Mouse (Mus musculus): ENCODE data around the gene Pdia5. TPM values are rescaled to one million over a fixed set of nuclear protein-coding genes. Genes with fewer than 3 reads are reported as not detected.
A peak's percentile ranks its signal among the peaks of the same experiment; 100 is the strongest.

Gene Pdia5
- polyA plus RNA-seq, 1 experiment: 12.2 TPM

- TF ChIP-seq POLR2A (IDR thresholded peaks at IDR 0.05; ENCODE audit: borderline replicate concordance, extremely low read depth, insufficient read depth, insufficient read length, poor library complexity, severe bottlenecking) (no peak), CTCF (IDR thresholded peaks at IDR 0.05; ENCODE audit: borderline replicate concordance, extremely low read depth, insufficient read depth, insufficient read length) (no peak)
Observed at GRCm38 (mm10) chr16:35463708-35464107, 27.0 kb downstream of the Pdia5 start.

GRCm38 (mm10) chr16:35462955-35463354 lies 27.7 kb downstream of the Pdia5 start:
- TF ChIP-seq CTCF (IDR thresholded peaks at IDR 0.05; ENCODE audit: borderline replicate concordance, extremely low read depth, insufficient read depth, insufficient read length) (no peak), POLR2A (IDR thresholded peaks at IDR 0.05; ENCODE audit: borderline replicate concordance, extremely low read depth, insufficient read depth, insufficient read length, poor library complexity, severe bottlenecking) (no peak)
- no peak for DNase-seq (ENCODE audit: low read depth)

More at GRCm38 (mm10) chr16:35463708-35464107, 27.0 kb downstream of the Pdia5 start:
- no peak for DNase-seq (ENCODE audit: low read depth)

- peak; percentile 58 for DNase-seq (ENCODE audit: low read depth)
- TF ChIP-seq POLR2A (IDR thresholded peaks at IDR 0.05; ENCODE audit: borderline replicate concordance, extremely low read depth, insufficient read depth, insufficient read length, poor library complexity, severe bottlenecking) (no peak), CTCF (IDR thresholded peaks at IDR 0.05; ENCODE audit: borderline replicate concordance, extremely low read depth, insufficient read depth, insufficient read length) (no peak)
Observed at GRCm38 (mm10) chr16:35459584-35459983, 31.1 kb downstream of the Pdia5 start.

GRCm38 (mm10) chr16:35458297-35458696 lies 32.4 kb downstream of the Pdia5 start:
- no peak for DNase-seq (ENCODE audit: low read depth)
- no peak for TF ChIP-seq CTCF (IDR thresholded peaks at IDR 0.05; ENCODE audit: borderline replicate concordance, extremely low read depth, insufficient read depth, insufficient read length)
- TF ChIP-seq POLR2A (IDR thresholded peaks at IDR 0.05; ENCODE audit: borderline replicate concordance, extremely low read depth, insufficient read depth, insufficient read length, poor library complexity, severe bottlenecking): no peak

GRCm38 (mm10) chr16:35457488-35457887 lies 33.2 kb downstream of the Pdia5 start:
- TF ChIP-seq CTCF (IDR thresholded peaks at IDR 0.05; ENCODE audit: borderline replicate concordance, extremely low read depth, insufficient read depth, insufficient read length): no peak
- TF ChIP-seq POLR2A (IDR thresholded peaks at IDR 0.05; ENCODE audit: borderline replicate concordance, extremely low read depth, insufficient read depth, insufficient read length, poor library complexity, severe bottlenecking): no peak
- no peak for DNase-seq (ENCODE audit: low read depth)

- TF ChIP-seq CTCF (IDR thresholded peaks at IDR 0.05; ENCODE audit: borderline replicate concordance, extremely low read depth, insufficient read depth, insufficient read length) (no peak), POLR2A (IDR thresholded peaks at IDR 0.05; ENCODE audit: borderline replicate concordance, extremely low read depth, insufficient read depth, insufficient read length, poor library complexity, severe bottlenecking) (no peak)
- no peak for DNase-seq (ENCODE audit: low read depth)
Observed at GRCm38 (mm10) chr16:35457011-35457419, 33.7 kb downstream of the Pdia5 start.

- DNase-seq (ENCODE audit: low read depth): no peak
- TF ChIP-seq POLR2A (IDR thresholded peaks at IDR 0.05; ENCODE audit: borderline replicate concordance, extremely low read depth, insufficient read depth, insufficient read length, poor library complexity, severe bottlenecking) (no peak), CTCF (IDR thresholded peaks at IDR 0.05; ENCODE audit: borderline replicate concordance, extremely low read depth, insufficient read depth, insufficient read length) (no peak)
Observed at GRCm38 (mm10) chr16:35456305-35456704, 34.4 kb downstream of the Pdia5 start.

- no peak for TF ChIP-seq POLR2A (IDR thresholded peaks at IDR 0.05; ENCODE audit: borderline replicate concordance, extremely low read depth, insufficient read depth, insufficient read length, poor library complexity, severe bottlenecking)
- TF ChIP-seq CTCF (IDR thresholded peaks at IDR 0.05; ENCODE audit: borderline replicate concordance, extremely low read depth, insufficient read depth, insufficient read length): no peak
- DNase-seq (ENCODE audit: low read depth): no peak
Observed at GRCm38 (mm10) chr16:35455822-35456221, 34.9 kb downstream of the Pdia5 start.

- no peak for TF ChIP-seq POLR2A (IDR thresholded peaks at IDR 0.05; ENCODE audit: borderline replicate concordance, extremely low read depth, insufficient read depth, insufficient read length, poor library complexity, severe bottlenecking)
- no peak for TF ChIP-seq CTCF (IDR thresholded peaks at IDR 0.05; ENCODE audit: borderline replicate concordance, extremely low read depth, insufficient read depth, insufficient read length)
- peak; percentile 70 for DNase-seq (ENCODE audit: low read depth)
Observed at GRCm38 (mm10) chr16:35450018-35450630, 40.5 kb downstream of the Pdia5 start.

GRCm38 (mm10) chr16:35442026-35442415 lies 48.7 kb downstream of the Pdia5 start:
- DNase-seq (ENCODE audit: low read depth): no peak
- TF ChIP-seq CTCF (IDR thresholded peaks at IDR 0.05; ENCODE audit: borderline replicate concordance, extremely low read depth, insufficient read depth, insufficient read length) (no peak), POLR2A (IDR thresholded peaks at IDR 0.05; ENCODE audit: borderline replicate concordance, extremely low read depth, insufficient read depth, insufficient read length, poor library complexity, severe bottlenecking) (no peak)

- TF ChIP-seq CTCF (IDR thresholded peaks at IDR 0.05; ENCODE audit: borderline replicate concordance, extremely low read depth, insufficient read depth, insufficient read length) (no peak), POLR2A (IDR thresholded peaks at IDR 0.05; ENCODE audit: borderline replicate concordance, extremely low read depth, insufficient read depth, insufficient read length, poor library complexity, severe bottlenecking) (no peak)
- DNase-seq (ENCODE audit: low read depth): no peak
Observed at GRCm38 (mm10) chr16:35441346-35442025, 49.2 kb downstream of the Pdia5 start.

- no peak for DNase-seq (ENCODE audit: low read depth)
- no peak for TF ChIP-seq POLR2A (IDR thresholded peaks at IDR 0.05; ENCODE audit: borderline replicate concordance, extremely low read depth, insufficient read depth, insufficient read length, poor library complexity, severe bottlenecking)
- TF ChIP-seq CTCF (IDR thresholded peaks at IDR 0.05; ENCODE audit: borderline replicate concordance, extremely low read depth, insufficient read depth, insufficient read length): no peak
Observed at GRCm38 (mm10) chr16:35439046-35439445, 51.6 kb downstream of the Pdia5 start.

Data from brain, embryonic 14.5 days (tissue).